Mouse (Mus musculus) heart, adult 8-10 months (tissue): ENCODE results near the gene Vsx1. TPM values are rescaled to one million over a fixed set of nuclear protein-coding genes. Genes with fewer than 3 reads are reported as not detected.

Experiments
- DNase-seq: peaks from one replicate; pipeline ENCODE4 v3.0.0; 2022; ENCODE audit warnings: low spot score
- total RNA-seq, 4 experiments: library from RNA; stranded (reverse); gene quantifications; 2 replicates each; pipeline ENCODE4 v1.2.4; 2022

Gene Vsx1
- total RNA-seq, 4 experiments from 2014 or later: 0.09 to 0.13 (median 0.12) TPM

GRCm38 (mm10) chr2:150646411-150647121 lies 42.6 kb downstream of the Vsx1 start:
- no peak for DNase-seq

- DNase-seq: no peak
Measured at GRCm38 (mm10) chr2:150645225-150645624, 43.9 kb downstream of the Vsx1 start.

DNA sequence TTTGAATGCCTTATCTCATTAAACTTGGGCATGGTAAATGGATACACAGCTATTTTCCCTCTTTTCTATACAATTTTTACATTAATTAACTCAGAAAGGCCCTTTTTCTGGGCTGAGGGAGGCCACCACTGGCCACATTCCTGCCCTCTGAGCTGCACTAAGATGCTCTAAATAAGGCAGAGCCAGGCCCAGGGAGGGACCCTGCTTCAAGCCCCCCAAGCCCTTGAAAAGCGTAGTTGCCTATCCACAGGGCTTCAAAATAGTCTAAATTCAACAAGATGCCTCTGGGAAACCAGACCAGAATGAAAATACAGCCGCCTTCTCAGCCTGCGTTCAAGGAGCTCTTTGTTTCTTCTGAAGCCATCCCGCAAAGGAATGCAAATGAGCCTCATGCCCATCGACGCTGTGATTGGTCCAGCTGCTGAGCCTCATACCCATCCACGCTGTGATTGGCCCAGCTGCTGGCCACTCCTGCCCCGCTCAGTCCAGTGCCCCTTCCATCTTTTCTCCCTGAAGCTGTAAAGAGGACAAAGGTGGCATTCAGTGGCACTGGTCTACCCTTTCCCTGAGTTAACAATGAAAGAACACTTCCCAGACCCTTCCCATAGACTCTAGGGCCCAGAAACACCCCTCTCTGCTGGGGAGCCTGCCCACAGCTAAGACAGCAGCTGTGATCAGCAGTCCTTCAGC lies 45.3 kb downstream of the Vsx1 start:
- no peak for DNase-seq

GRCm38 (mm10) chr2:150643166-150643565 lies 46.0 kb downstream of the Vsx1 start:
- no peak for DNase-seq

- no peak for DNase-seq
Measured at GRCm38 (mm10) chr2:150638370-150638733, 50.8 kb downstream of the Vsx1 start.

GRCm38 (mm10) chr2:150637702-150638369 lies 51.3 kb downstream of the Vsx1 start:
- DNase-seq: no peak

DNA sequence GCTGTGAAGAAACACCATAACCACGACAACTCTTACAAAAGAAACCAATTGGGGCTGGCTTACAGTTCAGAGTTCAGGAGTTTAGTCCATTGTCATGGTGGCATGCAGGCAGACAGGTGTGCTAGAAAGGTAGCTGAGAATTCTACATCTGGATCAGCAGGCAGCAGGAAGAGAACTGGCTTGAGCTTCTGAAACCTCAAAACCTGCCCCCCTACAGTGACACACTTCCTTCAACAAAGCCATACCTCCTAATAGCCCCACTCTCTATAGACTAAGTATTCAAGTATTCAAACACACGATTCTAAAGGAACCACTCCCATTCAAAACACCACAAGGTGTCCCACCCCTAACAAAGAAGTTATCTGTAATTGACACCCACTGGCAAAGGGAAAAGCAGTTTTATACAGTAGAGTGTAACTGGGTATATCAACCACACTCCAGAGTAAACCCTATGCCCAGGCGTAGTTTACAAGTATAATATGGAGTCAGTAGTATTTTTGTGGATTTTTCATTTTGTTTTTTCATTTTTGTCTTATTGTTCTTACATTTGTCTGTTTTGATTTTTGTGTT lies 53.2 kb downstream of the Vsx1 start:
- no peak for DNase-seq

Other genes with a start within 250 kb of the Vsx1 start
- gene Zfp442, start 237.9 kb downstream of the Vsx1 start, total RNA-seq: 1 to 10 TPM; 6.4 to 8.4 (median 7.9) TPM
- gene Zfp345, start 204.3 kb downstream of the Vsx1 start, total RNA-seq: under 1 TPM; 0.16 to 0.53 (median 0.37) TPM
- gene Cst7, start 118.9 kb downstream of the Vsx1 start, total RNA-seq: not detected
- 10 to 100 TPM; 46.6 to 68.1 (median 52.7) TPM for gene Apmap, start 80.8 kb downstream of the Vsx1 start, total RNA-seq
- gene Acss1, start 20.9 kb downstream of the Vsx1 start, total RNA-seq: 100 to 1,000 TPM; 259 to 343 (median 275) TPM
- 10 to 100 TPM; 15.1 to 19.9 (median 17.4) TPM for gene Entpd6, start 59.7 kb upstream of the Vsx1 start, total RNA-seq
- gene Pygb, start 97.4 kb upstream of the Vsx1 start, total RNA-seq: 100 to 1,000 TPM; 547 to 617 (median 604) TPM
- gene Abhd12, start 215.4 kb upstream of the Vsx1 start, total RNA-seq: 10 to 100 TPM; 46.3 to 48.8 (median 47.5) TPM
- gene Gins1, start 216.0 kb upstream of the Vsx1 start, total RNA-seq: 1 to 10 TPM; 3.6 to 5.8 (median 4.7) TPM